Mouse (Mus musculus): ENCODE measurements around the gene Rufy2. TPM values are rescaled to one million over a fixed set of nuclear protein-coding genes. Genes with fewer than 3 reads are reported as not detected.

The Rufy2 gene
- total and polyA plus RNA-seq, 3 experiments, result 4.9 to 6.8 (median 5.8) TPM

GRCm38 (mm10) chr10:62963956-62964355, 16.1 kb upstream of the Rufy2 start:
- Histone ChIP-seq H3K4me2 (ENCODE audit: insufficient read depth, low read depth, poor library complexity, severe bottlenecking) (no peak overlapping the region), H3K4me1 (ENCODE audit: control insufficient read depth in 1 of 2, insufficient read depth in 2 of 2) (peaks cover 0 to 5% of the 10 kb centered on the region in 2 experiments; a peak in 2 of 4 replicates), H3K9me3 (replicated peaks; ENCODE audit: low read length) (no peaks in the 10 kb centered on the region), H3K27me3 (replicated peaks) (no peaks in the 10 kb centered on the region), H3K4me3 (replicated peaks in 1 of 3; ENCODE audit: low read depth in 2 of 3, low read length in 2 of 3, poor library complexity in 1 of 3) (no peak overlapping the region), H3K27ac (ENCODE audit: insufficient read depth, low read depth) (no peak overlapping the region), H3K9ac (ENCODE audit: insufficient read depth, low read depth) (no peak overlapping the region), H3K36me3 (replicated peaks in 1 of 2; ENCODE audit: control insufficient read depth in 1 of 2, insufficient read depth in 1 of 2, low read length in 1 of 2) (peaks cover 83 to 88% of the 10 kb centered on the region in 2 experiments), H3K79me2 (replicated peaks; ENCODE audit: control insufficient read depth, extremely low read depth, insufficient read depth, poor library complexity, severe bottlenecking) (no peaks in the 10 kb centered on the region)
- TF ChIP-seq CTCF (conservative IDR thresholded peaks at IDR 0.05 in 1 of 2, IDR thresholded peaks at IDR 0.05 in 1 of 2; ENCODE audit: low read depth in 2 of 2, low read length in 2 of 2) (no peak), EP300 (IDR thresholded peaks at IDR 0.05; ENCODE audit: low read length) (no peak), TBP (conservative IDR thresholded peaks at IDR 0.05; ENCODE audit: low read depth, low read length) (no peak), SIN3A (IDR thresholded peaks at IDR 0.05; ENCODE audit: low read length) (no peak), GABPA (IDR thresholded peaks at IDR 0.05; ENCODE audit: insufficient replicate concordance, low read depth, low read length) (no peak), USF2 (conservative IDR thresholded peaks at IDR 0.05; ENCODE audit: low read depth, low read length) (no peak), NRF1 (IDR thresholded peaks at IDR 0.05; ENCODE audit: low read depth, low read length) (no peak), MAZ (IDR thresholded peaks at IDR 0.05; ENCODE audit: low read depth, low read length) (no peak), USF1 (IDR thresholded peaks at IDR 0.05; ENCODE audit: low read depth, low read length) (no peak)
- dilution Hi-C loops (cut with MboI; ENCODE audit: extremely low pct_ligation_motif_present, extremely low pct_unique_long_range_greater_than_20kb, low sequenced_read_pairs), result no loop called here
- in situ Hi-C loops (cut with MboI; ENCODE audit: low pct_ligation_motif_present, low pct_unique_long_range_greater_than_20kb, low sequenced_read_pairs), result no loop called here
- DNase-seq (ENCODE audit: extremely low read depth), result no peak

- Histone ChIP-seq H3K4me3 (replicated peaks in 1 of 3; ENCODE audit: low read depth in 2 of 3, low read length in 2 of 3, poor library complexity in 1 of 3) (no peak overlapping the region), H3K79me2 (replicated peaks; ENCODE audit: control insufficient read depth, extremely low read depth, insufficient read depth, poor library complexity, severe bottlenecking) (no peaks in the 10 kb centered on the region), H3K27me3 (replicated peaks) (no peaks in the 10 kb centered on the region), H3K27ac (ENCODE audit: insufficient read depth, low read depth) (no peak overlapping the region), H3K9ac (ENCODE audit: insufficient read depth, low read depth) (no peak overlapping the region), H3K9me3 (replicated peaks; ENCODE audit: low read length) (no peaks in the 10 kb centered on the region), H3K4me1 (ENCODE audit: control insufficient read depth in 1 of 2, insufficient read depth in 2 of 2) (no peaks in the 10 kb centered on the region), H3K4me2 (ENCODE audit: insufficient read depth, low read depth, poor library complexity, severe bottlenecking) (no peak overlapping the region), H3K36me3 (replicated peaks in 1 of 2; ENCODE audit: control insufficient read depth in 1 of 2, insufficient read depth in 1 of 2, low read length in 1 of 2) (peaks cover 83 to 87% of the 10 kb centered on the region in 2 experiments)
- in situ Hi-C loops (cut with MboI; ENCODE audit: low pct_ligation_motif_present, low pct_unique_long_range_greater_than_20kb, low sequenced_read_pairs), result loop anchor here (5.0 kb wide), 1 partner anchor 33 kb away; no protein-coding TSS in a partner anchor
- no peak for DNase-seq (ENCODE audit: extremely low read depth)
- TF ChIP-seq SMC3 (IDR thresholded peaks at IDR 0.05; ENCODE audit: low read depth, low read length) (no peak), HCFC1 (IDR thresholded peaks at IDR 0.05; ENCODE audit: low read depth, low read length) (no peak), USF2 (conservative IDR thresholded peaks at IDR 0.05; ENCODE audit: low read depth, low read length) (no peak), NRF1 (IDR thresholded peaks at IDR 0.05; ENCODE audit: low read depth, low read length) (no peak), CTCF (conservative IDR thresholded peaks at IDR 0.05 in 1 of 2, IDR thresholded peaks at IDR 0.05 in 1 of 2; ENCODE audit: low read depth in 2 of 2, low read length in 2 of 2) (no peak), JUN (IDR thresholded peaks at IDR 0.05; ENCODE audit: insufficient read depth, low read depth, low read length) (no peak), POLR2AphosphoS2 (IDR thresholded peaks at IDR 0.05; ENCODE audit: low read depth, low read length) (no peak), MYC (IDR thresholded peaks at IDR 0.05; ENCODE audit: low read depth, low read length) (no peak), PAX5 (IDR thresholded peaks at IDR 0.05; ENCODE audit: low read length) (no peak), MAX (IDR thresholded peaks at IDR 0.05; ENCODE audit: low read length) (no peak), CHD1 (IDR thresholded peaks at IDR 0.05; ENCODE audit: low read depth, low read length) (no peak)
- dilution Hi-C loops (cut with MboI; ENCODE audit: extremely low pct_ligation_motif_present, extremely low pct_unique_long_range_greater_than_20kb, low sequenced_read_pairs), result no loop called here
These were observed 14.2 kb upstream of the Rufy2 start for GRCm38 (mm10) chr10:62965796-62966195.
